Mouse (Mus musculus) testis, postnatal 14 days (tissue): ENCODE measurements around the gene Dgkb.

Experiments
- DNase-seq: peaks from one replicate; pipeline ENCODE4 v3.0.0; 2021; ENCODE audit warnings: low spot score

The Dgkb gene

DNA sequence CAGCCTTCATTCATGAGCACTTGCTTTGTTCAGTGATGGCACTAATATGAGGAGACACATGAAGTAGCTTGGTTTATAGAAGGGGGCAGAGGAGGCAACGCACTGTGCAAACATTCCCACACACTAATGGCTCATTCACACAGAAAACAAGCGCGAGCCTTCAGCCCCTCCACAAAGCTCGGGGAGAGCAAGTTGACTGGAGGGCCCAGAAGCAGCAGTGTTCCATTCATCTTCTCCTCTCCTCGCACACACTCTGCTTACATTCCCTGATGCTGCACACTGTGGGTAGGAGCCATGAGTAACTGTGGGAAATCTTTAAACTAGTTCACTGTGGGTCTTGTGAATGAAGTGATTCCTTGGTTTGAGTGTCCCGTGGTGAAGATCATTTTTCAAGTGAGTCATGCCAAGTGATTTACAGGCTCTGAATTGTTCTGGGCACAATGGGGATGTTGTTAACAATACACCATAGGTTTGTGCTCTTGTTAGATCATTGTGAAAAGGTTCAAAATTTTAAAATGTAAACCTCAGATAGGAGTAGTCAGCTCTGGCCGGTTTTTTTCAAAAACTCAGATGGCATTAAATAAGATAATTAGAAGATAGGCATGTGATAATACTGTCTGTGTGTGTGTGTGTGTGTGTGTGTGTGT is 779.0 kb downstream of the Dgkb start:
- DNase-seq = no peak

DNA sequence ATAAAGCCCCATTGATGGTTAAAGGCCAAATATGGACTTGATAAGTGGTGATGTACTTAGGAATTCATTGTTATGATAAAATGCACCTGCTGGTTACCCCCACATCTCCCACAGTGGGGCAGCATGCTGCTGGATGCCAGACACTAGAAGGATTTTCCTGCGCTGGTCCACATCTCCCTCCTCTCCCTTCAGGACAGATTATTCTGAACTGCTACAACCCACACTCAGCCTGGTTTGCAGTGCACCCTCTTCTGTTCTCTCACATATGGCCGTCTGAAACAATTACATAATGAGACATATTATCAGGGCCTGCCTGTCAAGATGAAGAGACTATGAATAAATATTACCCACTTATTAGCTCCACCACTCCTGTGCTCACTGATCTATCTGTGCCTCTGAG is 780.6 kb downstream of the Dgkb start:
- no peak for DNase-seq

DNA sequence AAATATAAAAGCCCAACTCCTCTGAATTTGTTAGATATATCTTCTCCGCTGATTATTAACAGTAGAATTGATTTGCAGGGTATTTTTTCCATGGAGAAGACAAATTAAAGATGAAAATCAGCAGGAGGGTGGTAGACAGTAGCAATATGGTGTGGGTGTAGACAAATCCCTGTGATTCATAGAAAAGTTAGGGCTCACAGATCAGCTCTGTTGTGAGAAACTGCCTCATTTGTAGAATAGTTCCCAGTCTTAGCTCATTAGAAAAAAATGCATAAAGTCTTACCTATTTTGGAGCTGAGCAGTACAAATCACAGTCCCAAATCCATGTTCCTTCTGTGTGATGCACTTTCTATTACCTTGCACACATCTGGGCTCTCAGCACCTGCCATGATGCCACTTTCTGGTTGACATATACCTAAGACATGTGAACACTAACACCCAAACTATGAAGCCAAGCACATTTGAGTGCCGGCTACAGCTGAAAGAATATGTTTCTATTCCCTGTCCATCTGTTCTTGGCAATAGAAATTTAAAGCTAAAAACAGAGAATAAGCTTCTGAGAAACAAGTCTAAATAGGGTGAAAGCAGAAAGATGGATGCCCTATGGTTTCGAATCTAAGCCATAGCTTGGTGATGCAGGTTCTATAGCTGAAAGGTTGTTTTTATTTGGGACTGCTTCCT is 782.8 kb downstream of the Dgkb start:
- no peak for DNase-seq

DNA sequence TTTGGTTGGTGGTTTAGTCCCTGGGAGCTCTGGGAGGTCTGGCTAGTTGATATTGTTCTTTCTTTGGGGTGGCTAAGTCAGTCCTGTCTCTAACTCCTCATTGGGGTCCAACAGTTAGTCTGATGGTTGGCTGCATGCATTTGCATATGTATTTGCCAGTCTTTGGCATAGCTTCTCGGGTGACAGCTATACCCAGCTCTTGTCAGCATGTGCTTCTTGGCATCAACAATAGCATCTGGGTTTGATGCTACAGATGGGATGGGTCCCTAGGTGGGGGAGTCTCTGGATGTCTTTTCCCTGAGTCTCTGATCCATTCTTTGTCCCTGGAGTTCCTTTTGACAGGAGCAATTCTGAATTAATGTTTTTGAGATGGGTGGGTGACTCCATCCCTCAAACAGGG is 790.6 kb downstream of the Dgkb start:
- no peak for DNase-seq

DNA sequence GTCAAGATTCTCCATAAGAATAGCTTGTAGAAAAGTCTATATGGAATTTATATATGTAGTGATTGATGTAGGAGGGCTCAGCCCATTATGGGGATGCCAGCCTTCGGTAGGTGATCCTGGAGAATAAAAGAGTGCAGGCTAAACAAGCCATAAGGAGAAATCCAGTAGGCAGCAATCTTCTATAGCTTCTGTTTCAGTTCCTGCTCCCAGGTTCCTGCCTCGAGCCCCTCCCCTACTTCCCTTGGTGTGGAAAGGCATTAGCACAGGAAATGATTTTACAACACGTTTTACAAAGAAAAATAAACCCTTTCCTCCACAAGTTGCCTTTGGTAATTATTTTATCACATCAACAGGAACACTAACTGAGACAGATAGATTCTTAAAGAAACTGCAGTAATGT is 850.7 kb downstream of the Dgkb start:
- DNase-seq = no peak
